Mouse (Mus musculus) kidney, adult 8-10 months (tissue): Measurements from ENCODE around the gene Stk31.
A peak's percentile ranks its signal among the peaks of the same experiment; 100 is the strongest.
"Not testable (repeated sequence)": the region's sequence is repeated elsewhere in the genome, so short reads cannot be mapped to it uniquely, and the experiment has no call there.

Source experiments
- DNase-seq, 2 experiments: peaks; one replicate each; pipeline ENCODE4 v3.0.0; 2022

The Stk31 gene

DNA sequence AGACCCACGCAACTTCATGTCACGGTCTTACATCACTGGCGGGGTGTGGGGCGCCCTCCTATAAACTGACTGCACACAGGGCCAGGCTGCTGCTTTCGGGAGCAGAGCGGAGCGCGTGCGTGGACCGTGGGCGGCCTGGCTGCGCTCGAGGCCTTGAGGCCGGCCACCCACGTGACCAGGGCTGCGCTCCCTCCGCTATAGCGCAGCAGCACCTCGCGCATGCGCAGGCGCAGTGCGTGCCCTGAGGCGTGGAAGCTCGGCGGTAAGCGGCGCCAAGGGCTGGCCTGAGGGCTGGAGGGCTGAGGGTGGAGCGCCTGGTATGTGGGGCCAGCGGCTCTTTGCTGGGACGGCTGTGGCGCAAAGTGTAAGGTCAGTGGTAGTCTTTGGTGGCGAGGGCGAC lies at the start of gene Stk31:
TSS of gene Stk31 (plus strand) at position 289 of the 400 bp plus-strand sequence.
- DNase-seq: no peak

DNA sequence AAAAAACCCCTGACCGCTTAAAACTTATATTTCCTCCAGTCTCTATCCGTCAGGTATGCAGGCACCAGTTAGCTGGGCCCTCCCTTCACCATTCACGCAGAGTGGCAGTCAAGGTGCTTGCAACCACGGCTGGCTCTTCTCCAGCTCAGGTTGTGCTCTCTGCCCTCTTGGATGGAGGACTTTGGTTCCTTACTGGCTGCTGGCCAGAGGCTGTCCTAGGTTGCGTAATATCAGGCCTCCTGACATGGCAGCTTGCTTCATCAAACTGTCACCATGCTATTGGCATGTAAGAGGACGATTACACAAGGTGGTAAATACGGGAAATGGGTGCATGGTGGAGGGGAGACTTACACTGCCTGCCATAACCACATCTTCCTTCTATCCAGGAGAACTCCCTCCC lies 45.6 kb upstream of the Stk31 start:
- DNase-seq: peak; percentile 87 to 93

DNA sequence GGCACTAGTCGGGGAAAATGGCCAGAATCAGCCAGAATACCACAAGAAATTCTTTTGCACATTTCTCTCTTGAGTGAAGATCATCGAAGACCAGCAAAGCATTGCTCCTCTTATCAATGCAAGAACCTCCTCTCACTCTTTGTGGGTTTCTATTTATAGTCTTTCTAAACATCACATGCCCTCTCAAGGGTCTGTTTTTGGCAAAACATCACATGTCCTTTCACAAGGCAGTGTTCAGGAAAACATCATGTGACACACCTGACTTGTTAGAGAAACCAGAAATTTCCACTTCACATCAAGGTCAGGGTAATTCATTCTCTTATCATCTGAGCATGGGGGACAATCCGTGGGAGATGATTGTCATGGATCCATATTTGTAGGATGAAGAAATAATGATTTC lies 40.8 kb upstream of the Stk31 start:
- no peak for DNase-seq

DNA sequence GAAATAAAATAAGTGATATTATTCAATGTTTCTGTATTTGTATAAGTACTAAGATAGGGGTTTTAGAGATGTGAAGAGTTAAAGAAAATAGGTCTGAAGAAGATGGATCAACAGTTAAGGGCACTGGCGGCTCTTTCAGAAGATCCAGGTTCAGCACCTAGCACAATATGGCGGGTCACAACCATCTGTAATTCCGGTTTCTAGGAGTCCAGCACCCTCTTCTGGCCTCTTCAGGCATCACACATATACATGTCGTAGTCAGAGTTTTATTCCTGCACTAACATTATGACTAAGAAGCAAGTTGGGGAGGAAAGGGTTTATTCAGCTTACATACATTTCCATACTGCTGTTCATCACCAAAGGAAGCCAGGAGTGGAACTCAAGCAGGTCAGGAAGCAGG lies 40.2 kb upstream of the Stk31 start:
- no peak for DNase-seq

DNA sequence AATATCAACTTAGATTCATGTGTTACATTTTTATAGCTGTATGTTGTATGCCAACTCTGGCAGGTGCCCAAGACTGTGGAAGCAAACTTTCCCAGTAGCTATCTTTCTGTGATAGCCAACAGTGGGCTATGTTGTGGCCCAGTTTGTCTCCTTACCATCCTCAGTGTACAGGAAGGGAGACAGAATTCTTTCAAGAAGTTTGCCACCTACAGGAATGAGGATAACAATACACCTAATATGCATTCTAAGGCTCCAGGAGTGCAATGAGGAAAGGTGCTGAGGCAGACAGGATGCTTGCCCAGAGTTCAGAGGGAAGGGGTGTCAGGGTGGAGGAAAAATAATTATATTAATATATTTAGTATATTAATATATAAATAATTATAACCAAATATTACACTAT lies 35.0 kb upstream of the Stk31 start:
- no peak for DNase-seq

GRCm38 (mm10) chr6:49367159-49368054 lies 28.0 kb upstream of the Stk31 start, which contains the start of gene Fam221a:
Fam221a (plus strand) TSS chr6:49367739.
- DNase-seq: peak; percentile 88 to 91

GRCm38 (mm10) chr6:49368212-49368611 lies 27.2 kb upstream of the Stk31 start:
- no peak for DNase-seq

GRCm38 (mm10) chr6:49372705-49373104 lies 22.7 kb upstream of the Stk31 start:
- no peak for DNase-seq

DNA sequence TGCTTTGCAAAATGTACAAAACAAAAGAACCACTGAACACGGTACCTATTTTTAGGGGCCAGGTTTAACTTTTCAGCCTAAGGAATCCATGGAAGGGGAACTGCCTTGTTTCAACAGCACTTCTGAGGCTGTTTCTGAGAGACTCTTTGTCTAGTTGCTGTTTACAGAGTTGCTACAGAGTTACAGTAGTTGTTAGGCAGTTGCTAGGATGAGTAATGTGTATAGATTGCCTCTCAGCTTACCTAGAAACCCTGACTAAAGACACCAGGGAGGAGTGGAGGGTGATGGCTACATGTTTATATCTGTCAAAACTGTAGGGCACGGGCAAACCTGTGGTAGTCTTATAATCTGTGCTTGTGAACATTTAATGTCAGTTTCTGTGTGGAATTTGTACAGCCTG lies 21.5 kb upstream of the Stk31 start:
- DNase-seq: no peak

DNA sequence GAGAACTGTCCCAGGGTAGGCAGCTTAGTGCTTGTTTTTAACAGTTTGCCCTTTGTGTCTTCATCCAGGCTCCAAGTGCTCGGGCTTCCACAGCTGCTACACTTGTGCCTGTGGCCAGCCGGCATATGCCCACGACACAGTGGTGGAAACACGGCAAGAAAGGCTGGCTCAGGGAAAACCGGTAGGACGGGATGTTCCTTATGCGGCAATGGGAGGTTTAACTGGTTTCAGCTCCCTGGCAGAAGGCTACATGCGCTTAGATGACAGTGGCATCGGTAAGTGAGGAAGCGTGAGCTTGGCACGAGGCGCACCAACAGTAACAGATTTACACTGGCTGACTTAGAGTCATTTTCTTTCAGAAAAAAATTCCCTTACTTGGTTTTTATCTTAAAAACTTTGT lies 17.1 kb upstream of the Stk31 start:
- DNase-seq: no peak

GRCm38 (mm10) chr6:49394276-49394675 lies 1.1 kb upstream of the Stk31 start:
- no peak for DNase-seq

GRCm38 (mm10) chr6:49397466-49397865 lies 2.1 kb downstream of the Stk31 start:
- no peak for DNase-seq

- DNase-seq: no peak
These were observed 3.0 kb downstream of the Stk31 start for GRCm38 (mm10) chr6:49398365-49398764.

DNA sequence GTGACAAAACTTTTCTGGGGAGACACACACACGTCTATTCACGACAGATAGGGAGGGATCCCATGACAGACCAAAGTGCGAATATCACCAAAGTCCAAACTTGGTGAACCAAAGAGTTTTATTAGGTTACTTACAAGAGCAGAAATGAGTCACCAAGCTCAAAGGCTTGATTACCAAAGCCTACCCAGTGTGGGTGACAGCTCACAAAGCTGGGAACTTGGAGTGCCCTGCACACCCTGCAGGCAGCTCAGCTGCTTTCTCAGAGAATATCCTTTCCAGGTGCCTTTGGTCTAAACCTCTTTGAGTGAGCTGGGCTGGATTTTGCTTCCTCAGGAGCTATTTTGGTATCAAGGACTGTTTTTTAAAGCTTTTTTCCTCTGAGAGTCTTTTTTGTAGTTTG lies 15.4 kb downstream of the Stk31 start:
- DNase-seq: no peak

GRCm38 (mm10) chr6:49412967-49413366 lies 17.6 kb downstream of the Stk31 start:
- DNase-seq: not testable (repeated sequence)

- DNase-seq: no peak
These were observed 20.6 kb downstream of the Stk31 start for GRCm38 (mm10) chr6:49415971-49416370.

GRCm38 (mm10) chr6:49437306-49437705 lies 41.9 kb downstream of the Stk31 start:
- no peak for DNase-seq

- no peak for DNase-seq
These were observed 62.7 kb downstream of the Stk31 start for GRCm38 (mm10) chr6:49458112-49458511.

- no peak for DNase-seq
These were observed 87.8 kb downstream of the Stk31 start for GRCm38 (mm10) chr6:49483205-49483604.

DNA sequence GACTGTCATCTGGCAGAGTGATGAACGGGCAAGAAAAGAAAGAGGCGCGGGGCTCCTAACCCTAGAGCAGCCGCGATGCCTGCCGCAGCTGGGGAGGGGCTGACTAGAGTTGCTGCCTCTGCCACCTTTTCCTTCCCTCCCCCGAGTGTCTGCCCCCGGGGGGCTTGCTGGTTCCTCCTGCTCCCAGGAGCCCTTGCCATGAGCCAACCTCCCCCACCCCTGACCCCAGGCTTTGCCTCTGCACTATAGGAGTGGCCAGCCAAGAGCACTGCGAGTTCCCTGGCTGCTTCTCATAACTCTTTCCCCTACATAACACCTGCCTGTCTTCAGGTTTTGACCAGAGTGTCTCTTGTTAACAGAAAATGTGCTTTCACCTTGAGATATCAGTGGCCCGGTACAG lies 96.1 kb downstream of the Stk31 start:
- DNase-seq: no peak

DNA sequence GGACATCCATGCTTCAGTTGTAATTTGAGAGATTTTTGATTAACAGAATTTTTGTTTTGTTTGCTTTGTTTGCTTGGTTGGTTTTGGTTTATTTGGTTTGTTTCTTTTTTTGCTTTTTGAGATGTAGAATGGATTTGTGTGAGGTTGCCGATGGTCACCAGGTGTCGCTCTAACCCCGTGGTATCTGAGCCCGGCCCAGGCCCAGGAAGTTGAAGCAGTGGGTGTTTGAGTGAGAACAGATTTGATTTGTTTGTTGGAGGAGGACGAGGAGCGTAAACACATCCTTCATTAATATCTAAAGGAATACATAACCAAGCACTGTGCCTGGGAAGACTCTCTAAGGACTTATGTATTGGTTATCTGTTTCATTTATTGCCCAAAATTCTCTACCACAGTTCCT lies 123.6 kb downstream of the Stk31 start:
- peak; percentile 31 to 75 for DNase-seq
